Comparison of ENCODE assay signal across 14 mouse cellular contexts in genomic region chr14:101353009-101353378, GRCm38 (mm10).
DNase-seq lines count a peak whose midpoint lies in the region; ATAC-seq and TF ChIP-seq lines count a peak whose summit lies in the region.
"Had no signal": no experiment of that assay in that cellular context is flagged by ENCODE, and none has a peak within 500 bp of the region (broad histone marks: within the 10 kb centered on the region; RNA-seq: fewer than 3 reads in every experiment).

No protein-coding gene starts in this region.

- H3K4me2 ChIP-seq in forebrain, embryonic 15.5 days (replicated peaks): no peak overlapping the region; the same call in 1 of the 2 replicates
- no peak overlapping the region for H3K4me2 ChIP-seq in hindbrain, postnatal 0 days (ENCODE audit: low read depth, low read length)
- H3K4me2 ChIP-seq in neural tube, embryonic 13.5 days: no peak overlapping the region
- H3K4me2 ChIP-seq: embryonic facial prominence, embryonic 13.5 days; heart, embryonic 15.5 days; kidney, embryonic 15.5 days; lung, embryonic 15.5 days had no signal

- peak; percentile 21 for DNase-seq in embryo, embryonic 10.5 days (ENCODE audit: low spot score)
- DNase-seq in embryo, embryonic 11 days: no peak
- DNase-seq in hindbrain, postnatal 0 days (ENCODE audit: low spot score): peak; percentile 29
- DNase-seq in T-cell, adult 2 months (ENCODE audit: low spot score): no peak
- no peak for DNase-seq in thymus, adult 2 months
- DNase-seq in kidney, postnatal 4 days: no peak
- DNase-seq: adrenal gland, adult 2 months had no signal

- no peak for TF ChIP-seq POLR2A in thymus, adult 2 months (IDR thresholded peaks at IDR 0.05; ENCODE audit: control insufficient read depth, extremely low read depth, insufficient read depth, low read length, poor library complexity)

- no peak overlapping the region for H3K9ac ChIP-seq in forebrain, embryonic 15.5 days (replicated peaks)
- H3K9ac ChIP-seq in hindbrain, postnatal 0 days (replicated peaks; ENCODE audit: low read length): no peak overlapping the region
- no peak overlapping the region for H3K9ac ChIP-seq in neural tube, embryonic 13.5 days
- H3K9ac ChIP-seq: embryonic facial prominence, embryonic 13.5 days; heart, embryonic 15.5 days; kidney, embryonic 15.5 days; lung, embryonic 15.5 days had no signal

- H3K4me3 ChIP-seq in forebrain, embryonic 15.5 days: no peak overlapping the region
- H3K4me3 ChIP-seq in hindbrain, postnatal 0 days (ENCODE audit: low read length): no peak overlapping the region
- no peak overlapping the region for H3K4me3 ChIP-seq in neural tube, embryonic 13.5 days
- no peak overlapping the region for H3K4me3 ChIP-seq in thymus, adult 2 months (ENCODE audit: control insufficient read depth, insufficient read depth, low read length)
- H3K4me3 ChIP-seq: embryonic facial prominence, embryonic 13.5 days; heart, embryonic 15.5 days; kidney, embryonic 15.5 days; lung, embryonic 15.5 days had no signal

- H3K4me1 ChIP-seq in forebrain, embryonic 15.5 days: peaks cover 24% of the 10 kb centered on the region
- H3K4me1 ChIP-seq in hindbrain, postnatal 0 days (ENCODE audit: insufficient read depth, low read length): peaks cover 11% of the 10 kb centered on the region
- H3K4me1 ChIP-seq in neural tube, embryonic 13.5 days (replicated peaks): peaks cover 22% of the 10 kb centered on the region
- H3K4me1 ChIP-seq in thymus, adult 2 months (replicated peaks; ENCODE audit: control insufficient read depth, insufficient read depth, low read length): no peaks in the 10 kb centered on the region
- H3K4me1 ChIP-seq: lung, embryonic 15.5 days had no signal

- peak overlapping the region; percentile 76 for H3K27ac ChIP-seq in forebrain, embryonic 15.5 days (replicated peaks)
- H3K27ac ChIP-seq in hindbrain, postnatal 0 days: peak overlapping the region; percentile 70
- peak overlapping the region; percentile 64 for H3K27ac ChIP-seq in neural tube, embryonic 13.5 days (replicated peaks)
- no peak overlapping the region for H3K27ac ChIP-seq in thymus, adult 2 months (ENCODE audit: control insufficient read depth, insufficient read depth, low read length)
- H3K27ac ChIP-seq: embryonic facial prominence, embryonic 13.5 days; heart, embryonic 15.5 days; kidney, embryonic 15.5 days; lung, embryonic 15.5 days had no signal

- peak; percentile 88 for ATAC-seq in forebrain, embryonic 15.5 days (replicated peaks)
- peak; percentile 61 for ATAC-seq in hindbrain, postnatal 0 days
- peak; percentile 79 for ATAC-seq in neural tube, embryonic 13.5 days (ENCODE audit: low read depth)
- ATAC-seq: inflammation-experienced regulatory T-cells, adult 6 months had no signal

- 18% methylated on average over 3 of the region's 3 CpGs for WGBS in forebrain, embryonic 15.5 days
- WGBS in hindbrain, postnatal 0 days: 7% methylated on average over 3 of the region's 3 CpGs
- 12% methylated on average over 3 of the region's 3 CpGs for WGBS in neural tube, embryonic 13.5 days
- WGBS in thymus, adult 2 months: 79% methylated on average over 3 of the region's 3 CpGs

- H3K27me3 ChIP-seq in forebrain, embryonic 15.5 days: no peaks in the 10 kb centered on the region
- no peaks in the 10 kb centered on the region for H3K27me3 ChIP-seq in hindbrain, postnatal 0 days (ENCODE audit: insufficient read depth, low read length)
- no peaks in the 10 kb centered on the region for H3K27me3 ChIP-seq in neural tube, embryonic 13.5 days
- H3K27me3 ChIP-seq in thymus, adult 2 months (ENCODE audit: control insufficient read depth, insufficient read depth, low read length): no peaks in the 10 kb centered on the region
- H3K27me3 ChIP-seq: embryonic facial prominence, embryonic 13.5 days; heart, embryonic 15.5 days; kidney, embryonic 15.5 days; lung, embryonic 15.5 days had no signal

- no peak for TF ChIP-seq CTCF in hindbrain, postnatal 0 days (IDR thresholded peaks at IDR 0.05; ENCODE audit: low read depth)
- no peak for TF ChIP-seq CTCF in thymus, adult 2 months (IDR thresholded peaks at IDR 0.05; ENCODE audit: borderline replicate concordance, control insufficient read depth, extremely low read depth, insufficient read depth, low read length, poor library complexity)

- H3K36me3 ChIP-seq in forebrain, embryonic 15.5 days: no peaks in the 10 kb centered on the region
- H3K36me3 ChIP-seq in hindbrain, postnatal 0 days (ENCODE audit: insufficient read depth, low read length): no peaks in the 10 kb centered on the region
- no peaks in the 10 kb centered on the region for H3K36me3 ChIP-seq in neural tube, embryonic 13.5 days
- no peaks in the 10 kb centered on the region for H3K36me3 ChIP-seq in thymus, adult 2 months (ENCODE audit: control insufficient read depth, insufficient read depth, low read length)
- H3K36me3 ChIP-seq: embryonic facial prominence, embryonic 13.5 days; heart, embryonic 15.5 days; kidney, embryonic 15.5 days; lung, embryonic 15.5 days had no signal

- H3K9me3 ChIP-seq in forebrain, embryonic 15.5 days: no peaks in the 10 kb centered on the region
- no peaks in the 10 kb centered on the region for H3K9me3 ChIP-seq in hindbrain, postnatal 0 days (ENCODE audit: low read length)
- no peaks in the 10 kb centered on the region for H3K9me3 ChIP-seq in neural tube, embryonic 13.5 days
- H3K9me3 ChIP-seq: embryonic facial prominence, embryonic 13.5 days; heart, embryonic 15.5 days; kidney, embryonic 15.5 days; lung, embryonic 15.5 days had no signal

Comparison
In these comparisons a context has a peak if more than half of its experiments do, and no peak if none do; other contexts are left out.
1. DNase-seq: peak in embryo, embryonic 10.5 days (single experiment) and hindbrain, postnatal 0 days (single experiment); none in embryo, embryonic 11 days (single experiment), T-cell, adult 2 months (single experiment), thymus, adult 2 months (single experiment) and kidney, postnatal 4 days (0 of 2).
2. Peak in every context shown above with its lines, with median percentiles within 50 percentile points of each other: ATAC-seq.